Mouse (Mus musculus): ENCODE measurements around the gene Usp42. TPM values are rescaled to one million over a fixed set of nuclear protein-coding genes. Genes with fewer than 3 reads are reported as not detected.

Gene Usp42
- polyA plus RNA-seq (2016; fragmentation: Nextera tagmentation; extraction: Ambion mirVana), result 31.7 and 34.7 TPM in 2 replicates

- Histone ChIP-seq H3K4me1 (peaks cover 10% of the 10 kb centered on the region), H3K27ac (peak within 1 kb of the TSS; percentile 96), H3K4me3 (peak within 1 kb of the TSS; percentile 96), H3K9ac (peak within 1 kb of the TSS; percentile 100), H3K4me2 (replicated peaks) (peak within 1 kb of the TSS; percentile 80), H3K36me3 (peaks cover 6% of the 10 kb centered on the region), H3K27me3 (no peaks in the 10 kb centered on the region), H3K9me3 (no peaks in the 10 kb centered on the region)
- ATAC-seq (ENCODE audit: insufficient number of reproducible peaks, insufficient read depth, low FRiP score, low TSS enrichment), result peak; percentile 98
- WGBS, result under 1% methylated on average over 77 of the region's 82 CpGs
Observed at GRCm38 (mm10) chr5:143732180-143732891, at the start of gene Usp42. Usp42 (minus strand) TSS chr5:143732280.

GRCm38 (mm10) chr5:143760508-143760907 is 28.4 kb upstream of the Usp42 start:
- Histone ChIP-seq H3K4me3 (no peak overlapping the region), H3K4me1 (0 out of 2 replicates have a peak, but pooled peaks cover 5% of the 10 kb centered on the region), H3K4me2 (replicated peaks) (no peak overlapping the region), H3K27ac (no peak overlapping the region), H3K9ac (no peak overlapping the region), H3K36me3 (0 out of 2 replicates have a peak, but pooled peaks cover 6% of the 10 kb centered on the region), H3K9me3 (no peaks in the 10 kb centered on the region), H3K27me3 (no peaks in the 10 kb centered on the region)
- 88% methylated on average over 3 of the region's 3 CpGs for WGBS
- ATAC-seq (ENCODE audit: insufficient number of reproducible peaks, insufficient read depth, low FRiP score, low TSS enrichment), result no peak

- no peak for ATAC-seq (ENCODE audit: insufficient number of reproducible peaks, insufficient read depth, low FRiP score, low TSS enrichment)
- H3K4me3 ChIP-seq, result no peak overlapping the region
- 0 out of 2 replicates have a peak, but pooled peaks cover 6% of the 10 kb centered on the region for H3K36me3 ChIP-seq
- WGBS, result 86% methylated on average over 8 of the region's 8 CpGs
- H3K9ac ChIP-seq, result no peak overlapping the region
- no peaks in the 10 kb centered on the region for H3K27me3 ChIP-seq
- H3K9me3 ChIP-seq, result no peaks in the 10 kb centered on the region
- H3K4me1 ChIP-seq, result 0 out of 2 replicates have a peak, but pooled peaks cover 5% of the 10 kb centered on the region
- H3K27ac ChIP-seq, result no peak overlapping the region
- 0 out of 2 replicates have a peak overlapping the region, but pooled peaks have one; percentile 55 for H3K4me2 ChIP-seq (replicated peaks)
Observed at GRCm38 (mm10) chr5:143759554-143759953, 27.5 kb upstream of the Usp42 start.

- peak overlapping the region; percentile 43 for H3K4me3 ChIP-seq
- no peaks in the 10 kb centered on the region for H3K36me3 ChIP-seq
- no peaks in the 10 kb centered on the region for H3K27me3 ChIP-seq
- no peaks in the 10 kb centered on the region for H3K9me3 ChIP-seq
- peak overlapping the region; percentile 55 for H3K4me2 ChIP-seq (replicated peaks)
- 18% methylated on average over 28 of the region's 28 CpGs for WGBS
- H3K4me1 ChIP-seq, result 0 out of 2 replicates have a peak, but pooled peaks cover 5% of the 10 kb centered on the region
- H3K27ac ChIP-seq, result no peak overlapping the region
- ATAC-seq (ENCODE audit: insufficient number of reproducible peaks, insufficient read depth, low FRiP score, low TSS enrichment), result peak; percentile 87
- H3K9ac ChIP-seq, result peak overlapping the region; percentile 50; the same call in 1 of the 2 replicates
Observed at GRCm38 (mm10) chr5:143757755-143758443, 25.8 kb upstream of the Usp42 start.

- WGBS, result 94% methylated on average over 9 of the region's 9 CpGs
- H3K36me3 ChIP-seq, result no peaks in the 10 kb centered on the region
- H3K4me2 ChIP-seq (replicated peaks), result no peak overlapping the region
- 0 out of 2 replicates have a peak, but pooled peaks cover 5% of the 10 kb centered on the region for H3K4me1 ChIP-seq
- H3K27ac ChIP-seq, result no peak overlapping the region
- H3K4me3 ChIP-seq, result no peak overlapping the region
- no peak overlapping the region for H3K9ac ChIP-seq
- no peak for ATAC-seq (ENCODE audit: insufficient number of reproducible peaks, insufficient read depth, low FRiP score, low TSS enrichment)
- H3K9me3 ChIP-seq, result no peaks in the 10 kb centered on the region
- no peaks in the 10 kb centered on the region for H3K27me3 ChIP-seq
Observed at GRCm38 (mm10) chr5:143755529-143756141, 23.6 kb upstream of the Usp42 start.

- H3K27me3 ChIP-seq, result no peaks in the 10 kb centered on the region
- no peak overlapping the region for H3K9ac ChIP-seq
- no peak for ATAC-seq (ENCODE audit: insufficient number of reproducible peaks, insufficient read depth, low FRiP score, low TSS enrichment)
- H3K4me1 ChIP-seq, result no peaks in the 10 kb centered on the region
- no peaks in the 10 kb centered on the region for H3K9me3 ChIP-seq
- H3K4me2 ChIP-seq (replicated peaks), result no peak overlapping the region
- no peak overlapping the region for H3K27ac ChIP-seq
- no peak overlapping the region for H3K4me3 ChIP-seq
- WGBS, result 46% methylated on average over 2 of the region's 2 CpGs
- H3K36me3 ChIP-seq, result no peaks in the 10 kb centered on the region
Observed at GRCm38 (mm10) chr5:143749630-143750208, 17.6 kb upstream of the Usp42 start.

- Histone ChIP-seq H3K27ac (peak overlapping the region; percentile 96), H3K4me3 (peak overlapping the region; percentile 96), H3K36me3 (peaks cover 13% of the 10 kb centered on the region), H3K4me1 (peaks cover 10% of the 10 kb centered on the region), H3K9me3 (no peaks in the 10 kb centered on the region), H3K9ac (peak overlapping the region; percentile 100), H3K4me2 (replicated peaks) (peak overlapping the region; percentile 80), H3K27me3 (no peaks in the 10 kb centered on the region)
- peak; percentile 49 for ATAC-seq (ENCODE audit: insufficient number of reproducible peaks, insufficient read depth, low FRiP score, low TSS enrichment)
- under 1% methylated on average over 57 of the region's 82 CpGs for WGBS
Observed at GRCm38 (mm10) chr5:143731483-143732112, 482 bp downstream of the Usp42 start.

- H3K4me3 ChIP-seq, result peak overlapping the region; percentile 96
- H3K27me3 ChIP-seq, result no peaks in the 10 kb centered on the region
- no peak for ATAC-seq (ENCODE audit: insufficient number of reproducible peaks, insufficient read depth, low FRiP score, low TSS enrichment)
- peaks cover 20% of the 10 kb centered on the region for H3K36me3 ChIP-seq
- H3K4me2 ChIP-seq (replicated peaks), result peak overlapping the region; percentile 80
- peaks cover 10% of the 10 kb centered on the region for H3K4me1 ChIP-seq
- peak overlapping the region; percentile 96; the same call in 1 of the 2 replicates for H3K27ac ChIP-seq
- H3K9ac ChIP-seq, result peak overlapping the region; percentile 100
- WGBS, result 14% methylated on average over 6 of the region's 6 CpGs
- H3K9me3 ChIP-seq, result no peaks in the 10 kb centered on the region
Observed at GRCm38 (mm10) chr5:143730915-143731314, 1.2 kb downstream of the Usp42 start.

- H3K36me3 ChIP-seq, result peaks cover 91% of the 10 kb centered on the region
Observed at GRCm38 (mm10) chr5:143721962-143722361, 10.1 kb downstream of the Usp42 start.

GRCm38 (mm10) chr5:143712011-143712800 is 19.9 kb downstream of the Usp42 start:
- no peak overlapping the region for H3K9ac ChIP-seq
- no peaks in the 10 kb centered on the region for H3K4me1 ChIP-seq
- H3K9me3 ChIP-seq, result no peaks in the 10 kb centered on the region
- no peak overlapping the region for H3K27ac ChIP-seq
- no peak overlapping the region for H3K4me3 ChIP-seq
- peaks cover 87% of the 10 kb centered on the region for H3K36me3 ChIP-seq
- 82% methylated on average over 14 of the region's 14 CpGs for WGBS
- no peak overlapping the region for H3K4me2 ChIP-seq (replicated peaks)
- H3K27me3 ChIP-seq, result no peaks in the 10 kb centered on the region
- no peak for ATAC-seq (ENCODE audit: insufficient number of reproducible peaks, insufficient read depth, low FRiP score, low TSS enrichment)

More at GRCm38 (mm10) chr5:143721962-143722361, 10.1 kb downstream of the Usp42 start:
- WGBS, result 94% methylated on average over 7 of the region's 7 CpGs
- ATAC-seq (ENCODE audit: insufficient number of reproducible peaks, insufficient read depth, low FRiP score, low TSS enrichment), result no peak
- Histone ChIP-seq H3K27me3 (no peaks in the 10 kb centered on the region), H3K4me2 (replicated peaks) (no peak overlapping the region), H3K9ac (no peak overlapping the region), H3K4me3 (no peak overlapping the region), H3K4me1 (no peaks in the 10 kb centered on the region), H3K27ac (no peak overlapping the region), H3K9me3 (no peaks in the 10 kb centered on the region)
